Mouse (Mus musculus): ENCODE measurements at regions not wholly inside any gene's neighbourhood (a gene's known extent, or its start where the extent isn't known, plus 50 kb on each side); places are given as distances from the start of the nearest gene placed in this dataset.

- Histone ChIP-seq H3K36me3 (ENCODE audit: control insufficient read depth, insufficient read depth) (no peaks in the 10 kb centered on the region), H3K27me3 (ENCODE audit: control insufficient read depth, insufficient read depth, insufficient read length) (no peaks in the 10 kb centered on the region), H3K79me3 (ENCODE audit: low read depth) (no peaks in the 10 kb centered on the region), H3ac (ENCODE audit: control insufficient read depth, insufficient read length, low read depth) (peak overlapping the region; percentile 13), H3K4me3 (ENCODE audit: insufficient read depth, poor library complexity, severe bottlenecking) (no peak overlapping the region), H3K79me2 (ENCODE audit: control insufficient read depth, insufficient read depth) (no peaks in the 10 kb centered on the region)
- TF ChIP-seq FOSL1 (IDR thresholded peaks at IDR 0.05; ENCODE audit: insufficient read depth, low read length, poor library complexity, severe bottlenecking) (no peak), USF1 (IDR thresholded peaks at IDR 0.05; ENCODE audit: low read depth) (no peak), CTCF (IDR thresholded peaks at IDR 0.05; ENCODE audit: control insufficient read depth, insufficient read depth, insufficient read length) (no peak), CEBPB (IDR thresholded peaks at IDR 0.05; ENCODE audit: low read depth) (no peak), MYOD1 (IDR thresholded peaks at IDR 0.05; ENCODE audit: control insufficient read depth, insufficient read length, low read depth) (no peak)
Observed at GRCm38 (mm10) chr13:51315008-51315778, 93.2 kb upstream of the S1pr3 start.

- TF ChIP-seq MAX (IDR thresholded peaks at IDR 0.05) (no peak), MYOG (IDR thresholded peaks at IDR 0.05; ENCODE audit: control insufficient read depth, extremely low read depth, insufficient read length) (no peak), CEBPB (IDR thresholded peaks at IDR 0.05; ENCODE audit: low read depth) (no peak), MYOD1 (IDR thresholded peaks at IDR 0.05; ENCODE audit: control insufficient read depth, insufficient read length, low read depth) (no peak), CTCF (IDR thresholded peaks at IDR 0.05; ENCODE audit: control insufficient read depth, insufficient read depth, insufficient read length) (no peak), USF1 (IDR thresholded peaks at IDR 0.05; ENCODE audit: low read depth) (no peak), FOSL1 (IDR thresholded peaks at IDR 0.05; ENCODE audit: insufficient read depth, low read length, poor library complexity, severe bottlenecking) (no peak)
- Histone ChIP-seq H3K79me3 (ENCODE audit: low read depth) (no peaks in the 10 kb centered on the region), H3K4me3 (ENCODE audit: insufficient read depth, poor library complexity, severe bottlenecking) (no peak overlapping the region), H3K79me2 (ENCODE audit: control insufficient read depth, insufficient read depth) (no peaks in the 10 kb centered on the region), H3K36me3 (ENCODE audit: control insufficient read depth, insufficient read depth) (no peaks in the 10 kb centered on the region), H3K27me3 (ENCODE audit: control insufficient read depth, insufficient read depth, insufficient read length) (no peaks in the 10 kb centered on the region), H3ac (ENCODE audit: control insufficient read depth, insufficient read length, low read depth) (no peak overlapping the region)
Observed at GRCm38 (mm10) chr13:51315779-51316041, 92.7 kb upstream of the S1pr3 start.

- Histone ChIP-seq H3K27me3 (ENCODE audit: control insufficient read depth, insufficient read depth, insufficient read length) (no peaks in the 10 kb centered on the region), H3ac (ENCODE audit: control insufficient read depth, insufficient read length, low read depth) (no peak overlapping the region)
- no peak for TF ChIP-seq MYOG (IDR thresholded peaks at IDR 0.05; ENCODE audit: control insufficient read depth, extremely low read depth, insufficient read length)
- TF ChIP-seq MAX (IDR thresholded peaks at IDR 0.05), result no peak
Observed at GRCm38 (mm10) chr13:51323058-51323715, 85.3 kb upstream of the S1pr3 start.

GRCm38 (mm10) chr13:51324714-51325113 is 83.7 kb upstream of the S1pr3 start:
- no peaks in the 10 kb centered on the region for H3K79me3 ChIP-seq (ENCODE audit: low read depth)
- H3K4me3 ChIP-seq (ENCODE audit: insufficient read depth, poor library complexity, severe bottlenecking), result no peak overlapping the region
- H3K36me3 ChIP-seq (ENCODE audit: control insufficient read depth, insufficient read depth), result no peaks in the 10 kb centered on the region
- TF ChIP-seq MAX (IDR thresholded peaks at IDR 0.05) (no peak), MYOG (IDR thresholded peaks at IDR 0.05; ENCODE audit: control insufficient read depth, extremely low read depth, insufficient read length) (no peak), CEBPB (IDR thresholded peaks at IDR 0.05; ENCODE audit: low read depth) (no peak), MYOD1 (IDR thresholded peaks at IDR 0.05; ENCODE audit: control insufficient read depth, insufficient read length, low read depth) (no peak), CTCF (IDR thresholded peaks at IDR 0.05; ENCODE audit: control insufficient read depth, insufficient read depth, insufficient read length) (no peak), FOSL1 (IDR thresholded peaks at IDR 0.05; ENCODE audit: insufficient read depth, low read length, poor library complexity, severe bottlenecking) (no peak), USF1 (IDR thresholded peaks at IDR 0.05; ENCODE audit: low read depth) (no peak)
- H3K79me2 ChIP-seq (ENCODE audit: control insufficient read depth, insufficient read depth), result no peaks in the 10 kb centered on the region
- no peak overlapping the region for H3ac ChIP-seq (ENCODE audit: control insufficient read depth, insufficient read length, low read depth)
- no peaks in the 10 kb centered on the region for H3K27me3 ChIP-seq (ENCODE audit: control insufficient read depth, insufficient read depth, insufficient read length)

More at GRCm38 (mm10) chr13:51323058-51323715, 85.3 kb upstream of the S1pr3 start:
- Histone ChIP-seq H3K36me3 (ENCODE audit: control insufficient read depth, insufficient read depth) (no peaks in the 10 kb centered on the region), H3K4me3 (ENCODE audit: insufficient read depth, poor library complexity, severe bottlenecking) (no peak overlapping the region), H3K79me3 (ENCODE audit: low read depth) (no peaks in the 10 kb centered on the region), H3K79me2 (ENCODE audit: control insufficient read depth, insufficient read depth) (no peaks in the 10 kb centered on the region)

GRCm38 (mm10) chr13:51325298-51325697 is 83.1 kb upstream of the S1pr3 start:
- Histone ChIP-seq H3K79me3 (ENCODE audit: low read depth) (no peaks in the 10 kb centered on the region), H3K27me3 (ENCODE audit: control insufficient read depth, insufficient read depth, insufficient read length) (no peaks in the 10 kb centered on the region), H3K4me3 (ENCODE audit: insufficient read depth, poor library complexity, severe bottlenecking) (no peak overlapping the region), H3ac (ENCODE audit: control insufficient read depth, insufficient read length, low read depth) (no peak overlapping the region), H3K36me3 (ENCODE audit: control insufficient read depth, insufficient read depth) (no peaks in the 10 kb centered on the region), H3K79me2 (ENCODE audit: control insufficient read depth, insufficient read depth) (no peaks in the 10 kb centered on the region)
- TF ChIP-seq CTCF (IDR thresholded peaks at IDR 0.05; ENCODE audit: control insufficient read depth, insufficient read depth, insufficient read length), result no peak
- no peak for TF ChIP-seq USF1 (IDR thresholded peaks at IDR 0.05; ENCODE audit: low read depth)
- no peak for TF ChIP-seq MYOD1 (IDR thresholded peaks at IDR 0.05; ENCODE audit: control insufficient read depth, insufficient read length, low read depth)
- no peak for TF ChIP-seq MYOG (IDR thresholded peaks at IDR 0.05; ENCODE audit: control insufficient read depth, extremely low read depth, insufficient read length)

GRCm38 (mm10) chr13:51326128-51326527 is 82.3 kb upstream of the S1pr3 start:
- Histone ChIP-seq H3ac (ENCODE audit: control insufficient read depth, insufficient read length, low read depth) (no peak overlapping the region), H3K79me3 (ENCODE audit: low read depth) (no peaks in the 10 kb centered on the region), H3K36me3 (ENCODE audit: control insufficient read depth, insufficient read depth) (no peaks in the 10 kb centered on the region), H3K27me3 (ENCODE audit: control insufficient read depth, insufficient read depth, insufficient read length) (no peaks in the 10 kb centered on the region), H3K4me3 (ENCODE audit: insufficient read depth, poor library complexity, severe bottlenecking) (no peak overlapping the region), H3K79me2 (ENCODE audit: control insufficient read depth, insufficient read depth) (no peaks in the 10 kb centered on the region)
- TF ChIP-seq USF1 (IDR thresholded peaks at IDR 0.05; ENCODE audit: low read depth), result no peak
- TF ChIP-seq MAX (IDR thresholded peaks at IDR 0.05), result no peak
- TF ChIP-seq MYOG (IDR thresholded peaks at IDR 0.05; ENCODE audit: control insufficient read depth, extremely low read depth, insufficient read length), result no peak
- TF ChIP-seq CTCF (IDR thresholded peaks at IDR 0.05; ENCODE audit: control insufficient read depth, insufficient read depth, insufficient read length), result no peak
- no peak for TF ChIP-seq FOSL1 (IDR thresholded peaks at IDR 0.05; ENCODE audit: insufficient read depth, low read length, poor library complexity, severe bottlenecking)
- TF ChIP-seq MYOD1 (IDR thresholded peaks at IDR 0.05; ENCODE audit: control insufficient read depth, insufficient read length, low read depth), result no peak
- no peak for TF ChIP-seq CEBPB (IDR thresholded peaks at IDR 0.05; ENCODE audit: low read depth)
